ENCODE assay signal across 1 mouse cellular context in the genomic region with DNA sequence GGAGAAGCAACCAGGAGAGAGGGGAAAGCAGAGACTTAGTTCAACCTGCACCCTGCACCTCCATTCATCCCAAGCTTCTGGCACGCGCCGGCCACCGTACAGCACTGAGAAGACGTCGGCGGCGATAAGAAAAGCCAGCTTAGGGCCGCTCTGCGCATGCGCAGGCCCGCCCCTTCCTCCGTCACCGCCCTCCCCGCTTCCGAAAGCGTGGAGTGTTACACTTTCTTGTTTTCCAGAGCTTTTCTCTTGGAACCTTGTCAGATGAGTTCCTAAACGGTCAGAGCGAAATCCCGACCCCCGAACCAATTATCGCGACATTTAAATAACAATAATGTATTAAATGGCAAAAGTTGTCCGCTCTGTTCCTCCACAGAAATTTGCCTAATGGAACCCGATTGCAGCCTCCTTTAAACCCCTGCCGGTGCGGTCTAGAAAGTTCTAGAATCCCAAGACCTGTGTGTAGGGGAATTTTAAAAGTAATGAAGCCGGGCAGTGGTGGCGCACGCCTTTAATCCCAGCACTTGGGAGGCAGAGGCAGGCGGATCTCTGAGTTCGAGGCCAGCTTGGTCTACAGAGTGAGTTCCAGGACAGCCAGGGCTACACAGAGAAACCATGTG.
TF ChIP-seq lines count a peak whose summit lies in the region.

Gene Ints2, minus strand, starts transcription at position 116 of the 617 bp plus-strand sequence.

TF ChIP-seq in MEL, 35 proteins besides CTCF, POLR2A, EP300 and RAD21 (continued from another document):
- TF ChIP-seq RCOR1 (IDR thresholded peaks at IDR 0.05; ENCODE audit: low read depth, low read length): no peak
- no peak for TF ChIP-seq GABPA (IDR thresholded peaks at IDR 0.05; ENCODE audit: low read depth, low read length)
- TF ChIP-seq ELF1 (IDR thresholded peaks at IDR 0.05; ENCODE audit: low read depth, low read length): peak; percentile 69
- TF ChIP-seq KAT2A (conservative IDR thresholded peaks at IDR 0.05; ENCODE audit: low read depth, low read length): peak; percentile 72; the same call in 1 of the 2 replicates
- TF ChIP-seq CHD2 (IDR thresholded peaks at IDR 0.05; ENCODE audit: low read length): peak; percentile 36; the same call in 1 of the 2 replicates
- no peak for TF ChIP-seq UBTF (IDR thresholded peaks at IDR 0.05; ENCODE audit: borderline replicate concordance, insufficient read depth, low read depth, low read length)
